Mouse (Mus musculus) limb, embryonic 13.5 days (tissue): ENCODE measurements around the gene Nptn. TPM values are rescaled to one million over a fixed set of nuclear protein-coding genes. Genes with fewer than 3 reads are reported as not detected.
"Not testable (repeated sequence)": the region's sequence is repeated elsewhere in the genome, so short reads cannot be mapped to it uniquely, and the experiment has no call there.

ENCODE experiments used
- ATAC-seq: fragments of 200-750 bp; cut with Nextera tagmentation; 2 replicates; pipeline ENCODE4 v1.8.0; 2017; ENCODE audit warnings: low read depth, moderate number of reproducible peaks, moderate TSS enrichment; ENCODE audit not compliant: low FRiP score
- H3K27ac ChIP-seq: fragments of 300-500 bp; sonication (generic); 2 replicates; pipeline ENCODE4 v1.5.1; 2015; ENCODE audit warnings: inconsistent platforms, mild to moderate bottlenecking, moderate library complexity
- H3K27me3 ChIP-seq: fragments of 300-500 bp; sonication (generic); 2 replicates; pipeline ENCODE4 v1.6.1; 2015; ENCODE audit warnings: mild to moderate bottlenecking, inconsistent platforms
- H3K36me3 ChIP-seq: fragments of 300-500 bp; sonication (generic); 2 replicates; pipeline ENCODE4 v1.6.1; 2015; ENCODE audit warnings: inconsistent platforms, mild to moderate bottlenecking, moderate library complexity
- H3K4me1 ChIP-seq: fragments of 300-500 bp; sonication (generic); 2 replicates; pipeline ENCODE4 v1.6.1; 2015; ENCODE audit warnings: inconsistent platforms
- H3K4me2 ChIP-seq: fragments of 300-500 bp; sonication (generic); replicated peaks from 2 replicates; pipeline ENCODE4 v1.6.1; 2015; ENCODE audit warnings: inconsistent platforms, mild to moderate bottlenecking, moderate library complexity
- H3K4me3 ChIP-seq: fragments of 300-500 bp; sonication (generic); 2 replicates; pipeline ENCODE4 v1.5.1; 2015; ENCODE audit warnings: moderate library complexity, mild to moderate bottlenecking, inconsistent platforms
- H3K9ac ChIP-seq: fragments of 300-500 bp; sonication (generic); 2 replicates; pipeline ENCODE4 v1.6.1; 2015; ENCODE audit warnings: mild to moderate bottlenecking, inconsistent platforms
- H3K9me3 ChIP-seq: fragments of 300-500 bp; sonication (generic); 2 replicates; pipeline ENCODE4 v1.6.1; 2016; ENCODE audit warnings: inconsistent platforms
- WGBS: fragments of 180-500 bp; shearing (Covaris S2); methylation state at CpG from one replicate; pipeline ENCODE4 v1.1.7; 2015; 5-methylcytosine and 5-hydroxymethylcytosine counted together
- polyA plus RNA-seq: library from polyadenylated mRNA; unstranded; fragments of >200 nt; fragmentation: Nextera tagmentation; extraction: Ambion mirVana; gene quantifications from 2 replicates; pipeline ENCODE4 v1.2.1, GENCODE M21; 2015

Nptn gene
- polyA plus RNA-seq, 1 experiment from 2014 or later = 101 TPM

DNA sequence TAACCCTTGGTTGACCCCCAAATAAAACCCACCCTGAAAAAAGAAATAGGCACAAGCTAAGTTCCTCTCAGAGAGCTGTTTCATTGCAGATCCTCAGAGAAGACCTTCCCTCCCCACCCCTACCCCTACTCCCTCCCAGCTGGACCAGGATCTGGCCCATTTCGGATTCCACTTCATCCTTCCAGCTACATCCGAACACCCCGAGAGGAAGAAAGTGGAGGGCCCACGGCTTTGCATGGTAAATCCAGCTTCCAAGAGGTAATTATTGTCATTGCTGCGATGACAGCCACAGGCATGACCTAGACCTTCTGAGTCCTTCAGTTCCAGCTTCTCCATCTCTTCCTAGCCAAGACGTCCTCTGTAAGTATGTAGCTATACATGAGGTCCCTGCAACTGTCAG is 31.1 kb upstream of the Nptn start:
- H3K9me3 ChIP-seq = no peaks in the 10 kb centered on the region
- no peak overlapping the region for H3K9ac ChIP-seq
- ATAC-seq = no peak
- peaks cover 61% of the 10 kb centered on the region for H3K4me1 ChIP-seq
- no peak overlapping the region for H3K4me3 ChIP-seq
- no peaks in the 10 kb centered on the region; the same call in none of the 2 replicates for H3K36me3 ChIP-seq
- no peaks in the 10 kb centered on the region for H3K27me3 ChIP-seq
- H3K4me2 ChIP-seq = no peak overlapping the region
- no peak overlapping the region for H3K27ac ChIP-seq
- 91% methylated on average over 6 of the region's 6 CpGs for WGBS

DNA sequence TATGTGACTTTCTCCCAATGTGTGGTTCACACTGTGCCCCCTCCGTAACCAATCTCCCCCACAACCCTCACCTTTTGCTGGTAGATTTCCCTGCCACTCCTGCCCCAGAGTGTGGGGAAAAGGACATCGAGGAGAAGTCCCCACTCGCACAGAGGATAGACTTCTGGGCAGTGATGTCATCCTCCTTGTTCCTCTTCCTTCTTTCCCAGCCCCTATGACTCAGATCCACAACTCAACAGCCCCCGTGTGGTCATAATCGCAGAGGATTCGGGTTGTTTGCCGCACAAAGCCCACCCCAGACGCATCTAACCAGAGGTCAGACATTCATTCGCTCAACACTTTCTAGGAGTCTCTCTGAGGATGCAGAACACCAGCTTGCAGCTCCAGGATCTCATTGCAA is 30.0 kb upstream of the Nptn start:
- Histone ChIP-seq H3K9me3 (no peaks in the 10 kb centered on the region), H3K36me3 (no peaks in the 10 kb centered on the region; the same call in none of the 2 replicates), H3K27me3 (no peaks in the 10 kb centered on the region), H3K27ac (no peak overlapping the region), H3K4me2 (no peak overlapping the region), H3K4me1 (peaks cover 66% of the 10 kb centered on the region), H3K4me3 (no peak overlapping the region), H3K9ac (no peak overlapping the region)
- 81% methylated on average over 9 of the region's 9 CpGs for WGBS
- ATAC-seq = no peak

DNA sequence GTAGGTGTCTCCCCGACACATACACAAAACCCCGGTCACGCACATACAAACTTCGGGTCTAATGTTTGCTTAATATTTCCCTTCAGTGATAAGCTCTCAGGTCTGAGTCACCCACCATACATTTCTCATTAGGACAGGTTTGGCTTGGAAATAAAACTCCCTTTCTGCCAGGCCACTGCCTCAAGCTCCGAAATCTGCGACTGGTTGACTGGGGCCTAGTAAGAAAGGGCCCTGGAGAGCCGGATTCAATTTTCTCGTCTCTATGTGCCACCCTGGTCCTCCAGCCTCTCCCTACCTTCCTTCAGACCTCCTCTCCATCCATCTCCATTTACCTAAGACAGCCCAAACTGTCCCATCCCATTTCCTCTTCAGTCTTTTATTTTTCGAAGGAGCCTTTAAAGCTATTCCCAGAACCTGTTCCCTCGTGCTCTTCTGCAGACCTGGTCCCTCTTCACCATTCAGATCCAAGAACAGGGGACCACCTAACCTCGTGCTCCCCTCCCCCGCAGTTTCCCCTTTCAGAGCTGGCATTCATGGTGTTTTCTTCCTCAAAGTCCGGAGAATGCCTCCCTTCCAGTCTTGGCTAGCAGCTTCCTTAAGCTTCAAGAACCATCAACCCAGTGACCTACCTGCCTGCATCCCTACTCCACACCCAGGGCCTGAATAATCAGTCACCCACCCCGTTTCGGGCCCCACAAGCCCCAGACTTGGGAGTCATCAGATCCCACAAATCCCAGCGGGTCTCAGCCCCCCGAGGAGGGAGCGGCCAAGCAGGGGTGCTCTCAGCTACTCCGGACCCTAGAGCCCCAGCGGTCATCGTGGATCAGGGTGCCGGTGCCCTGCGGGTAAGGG is 27.8 kb upstream of the Nptn start:
- Histone ChIP-seq H3K27ac (peak overlapping the region; percentile 97), H3K4me2 (peak overlapping the region; percentile 75), H3K4me1 (peaks cover 59% of the 10 kb centered on the region), H3K9me3 (no peaks in the 10 kb centered on the region), H3K4me3 (peak overlapping the region; percentile 91), H3K27me3 (no peaks in the 10 kb centered on the region), H3K9ac (peak overlapping the region; percentile 98), H3K36me3 (no peaks in the 10 kb centered on the region; the same call in none of the 2 replicates)
- ATAC-seq = peak; percentile 24; the same call in 1 of the 2 replicates
- 12% methylated on average over 23 of the region's 23 CpGs for WGBS

DNA sequence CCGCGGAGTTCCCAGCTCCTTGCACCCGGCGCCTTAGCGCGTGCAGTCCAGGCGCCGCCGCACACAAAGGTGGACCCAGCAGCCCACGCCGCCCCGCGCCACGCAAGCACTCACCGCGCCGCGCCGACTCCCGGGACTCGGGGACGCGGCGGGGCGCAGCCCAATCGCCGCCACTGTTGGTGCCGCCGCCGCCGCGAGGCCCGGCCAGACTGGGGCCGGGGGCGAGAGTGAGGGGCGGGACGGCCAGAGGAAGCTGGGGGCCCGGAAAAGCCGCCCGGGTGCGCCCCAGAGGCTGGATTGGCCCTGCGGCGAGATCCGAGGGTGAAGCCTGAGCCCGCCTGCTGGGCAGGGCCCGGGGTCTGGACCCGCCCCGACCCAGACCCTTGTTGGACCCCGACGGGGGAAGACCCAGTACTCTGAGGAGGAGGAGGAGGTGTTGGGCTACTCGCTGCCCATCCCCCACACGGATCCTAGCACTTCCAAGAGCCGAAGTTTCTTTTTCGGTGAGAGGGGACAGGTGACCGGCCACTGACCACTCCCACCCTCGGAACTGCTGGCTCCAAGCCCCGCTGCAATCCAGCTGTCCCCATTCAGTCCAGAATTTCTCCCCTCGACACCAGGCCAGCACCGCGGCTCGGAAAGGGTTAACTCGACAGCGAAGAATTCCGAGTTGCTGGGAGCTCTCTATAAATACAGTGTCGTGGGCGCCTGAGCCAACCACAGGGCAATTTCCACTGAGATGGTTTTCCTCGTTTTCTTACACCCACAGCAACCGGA is 26.9 kb upstream of the Nptn start, which contains the start of gene Cd276:
TSS of gene Cd276 (minus strand) at position 530 of the 777 bp plus-strand sequence.
- Histone ChIP-seq H3K4me3 (peak within 1 kb of the TSS; percentile 91), H3K9me3 (no peaks in the 10 kb centered on the region), H3K27ac (peak within 1 kb of the TSS; percentile 97), H3K4me1 (peaks cover 52% of the 10 kb centered on the region), H3K36me3 (no peaks in the 10 kb centered on the region; the same call in none of the 2 replicates), H3K27me3 (no peaks in the 10 kb centered on the region), H3K4me2 (peak within 1 kb of the TSS; percentile 75), H3K9ac (peak within 1 kb of the TSS; percentile 98)
- under 1% methylated on average over 67 of the region's 68 CpGs for WGBS
- ATAC-seq = peak; percentile 74

DNA sequence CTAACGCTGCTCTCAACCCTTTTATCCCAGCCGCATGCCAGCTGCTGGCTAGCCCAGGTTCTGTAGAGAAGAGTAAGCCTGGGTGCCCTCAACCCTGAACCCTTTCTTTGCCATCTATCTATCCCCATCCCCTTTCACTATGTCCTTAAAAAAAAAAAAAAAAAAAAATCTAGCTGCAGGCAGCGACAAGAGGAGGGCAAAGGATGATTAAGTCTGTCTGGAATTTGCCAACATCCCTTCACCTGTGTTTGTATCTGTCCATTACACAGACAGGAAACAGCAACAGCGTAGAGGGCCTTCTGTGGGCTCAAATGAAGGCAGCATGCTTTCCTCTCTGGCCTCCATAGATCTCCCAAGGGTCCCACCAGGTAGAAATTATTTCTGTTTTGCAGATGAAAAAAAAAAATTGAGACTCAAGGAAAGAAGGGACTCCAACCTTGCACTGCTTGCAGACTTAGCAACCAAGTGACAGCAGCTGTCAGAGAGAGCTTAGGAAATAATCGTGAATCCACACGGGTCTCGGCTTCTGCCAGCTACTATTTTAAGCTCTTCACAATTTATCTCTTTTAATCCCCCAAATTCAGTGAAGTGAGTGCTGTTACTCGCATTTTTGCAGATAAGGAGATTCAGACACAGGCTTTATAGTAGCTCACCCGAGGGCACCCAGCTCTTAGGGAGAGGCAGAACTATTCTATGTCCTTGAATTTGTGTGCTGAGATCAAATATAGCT is 26.2 kb upstream of the Nptn start:
- 22% methylated on average over 9 of the region's 9 CpGs for WGBS
- Histone ChIP-seq H3K9me3 (no peaks in the 10 kb centered on the region), H3K9ac (peak overlapping the region; percentile 98), H3K4me2 (peak overlapping the region; percentile 75), H3K4me1 (peaks cover 51% of the 10 kb centered on the region), H3K36me3 (no peaks in the 10 kb centered on the region; the same call in none of the 2 replicates), H3K4me3 (peak overlapping the region; percentile 91), H3K27me3 (no peaks in the 10 kb centered on the region), H3K27ac (peak overlapping the region; percentile 97)
- no peak; the same call in 1 of the 2 replicates for ATAC-seq

DNA sequence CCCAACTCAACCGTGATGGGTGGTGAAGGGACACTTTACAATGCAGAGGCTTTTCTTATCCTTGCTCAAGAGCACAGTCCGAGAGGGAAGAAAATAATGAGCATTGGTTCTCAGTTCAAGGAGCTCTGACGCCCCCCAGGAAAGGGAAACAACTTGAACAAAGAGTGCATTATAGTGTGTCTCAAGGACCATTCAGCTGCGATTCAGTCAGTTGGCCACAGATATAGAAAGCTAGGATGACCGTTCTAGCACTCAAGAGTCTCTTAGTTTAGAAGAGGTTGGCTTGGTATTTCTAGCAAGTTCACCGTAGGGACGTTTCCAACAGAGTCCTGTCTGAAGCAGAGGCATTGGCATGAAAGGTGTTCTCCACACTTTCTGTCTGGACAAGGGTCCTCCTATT is 25.4 kb upstream of the Nptn start:
- H3K9me3 ChIP-seq = no peaks in the 10 kb centered on the region
- H3K27me3 ChIP-seq = no peaks in the 10 kb centered on the region
- no peak overlapping the region for H3K27ac ChIP-seq
- H3K4me3 ChIP-seq = no peak overlapping the region
- WGBS = 66% methylated on average over 7 of the region's 7 CpGs
- H3K9ac ChIP-seq = no peak overlapping the region
- no peaks in the 10 kb centered on the region; the same call in none of the 2 replicates for H3K36me3 ChIP-seq
- H3K4me2 ChIP-seq = no peak overlapping the region
- no peak for ATAC-seq
- peaks cover 50% of the 10 kb centered on the region for H3K4me1 ChIP-seq

DNA sequence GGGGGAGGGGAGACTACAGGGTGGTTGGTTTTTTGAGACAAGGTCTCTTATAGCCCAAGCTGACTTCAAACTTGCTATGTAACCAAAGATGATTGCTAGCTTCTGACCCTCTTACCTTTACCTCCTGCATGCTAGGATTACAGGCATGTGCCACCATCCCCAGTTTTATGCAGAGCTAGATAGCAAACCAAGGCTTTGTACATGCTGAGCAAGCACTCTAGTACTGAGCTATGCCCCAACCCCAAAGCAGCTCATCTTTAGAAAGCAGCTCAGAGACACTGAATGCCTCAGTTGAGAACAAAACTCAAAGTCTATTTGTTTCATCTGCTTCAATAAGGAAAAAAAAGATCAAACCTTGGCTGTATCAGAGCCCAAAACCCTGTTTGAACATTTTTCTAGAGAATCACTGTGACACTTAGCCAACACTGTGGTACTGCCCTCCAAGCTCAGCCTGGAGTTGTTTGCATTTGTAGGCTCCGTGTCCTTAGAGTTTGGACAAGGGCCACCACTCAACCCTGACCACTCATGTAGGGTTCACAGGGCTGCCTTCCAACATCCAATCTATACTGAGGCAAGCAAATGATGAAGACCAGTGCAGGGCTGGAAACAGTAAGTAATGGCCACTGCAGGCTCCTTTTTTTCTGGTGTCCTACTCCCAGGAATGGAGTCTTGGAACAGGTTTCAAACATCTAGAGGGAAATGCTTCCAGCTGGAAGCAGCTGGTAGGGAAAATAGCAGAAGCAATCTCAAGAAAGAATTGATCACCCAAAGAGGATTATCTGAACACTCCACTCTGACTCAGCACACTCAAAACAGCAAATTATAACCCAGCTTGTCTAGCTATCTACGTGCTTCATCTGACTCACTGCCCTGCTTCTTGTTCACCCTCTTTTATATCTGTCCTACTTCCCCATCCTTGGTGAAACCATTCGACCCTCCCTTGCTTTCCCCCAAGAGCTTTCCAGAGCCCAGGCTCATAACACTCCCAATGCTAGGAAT is 24.3 kb upstream of the Nptn start:
- H3K4me3 ChIP-seq = no peak overlapping the region
- H3K4me2 ChIP-seq = no peak overlapping the region
- no peak for ATAC-seq
- no peak overlapping the region for H3K9ac ChIP-seq
- H3K4me1 ChIP-seq = peaks cover 39% of the 10 kb centered on the region
- H3K27me3 ChIP-seq = no peaks in the 10 kb centered on the region
- H3K27ac ChIP-seq = no peak overlapping the region
- WGBS = 78% methylated on average over 3 of the region's 3 CpGs
- no peaks in the 10 kb centered on the region for H3K36me3 ChIP-seq
- no peaks in the 10 kb centered on the region for H3K9me3 ChIP-seq

DNA sequence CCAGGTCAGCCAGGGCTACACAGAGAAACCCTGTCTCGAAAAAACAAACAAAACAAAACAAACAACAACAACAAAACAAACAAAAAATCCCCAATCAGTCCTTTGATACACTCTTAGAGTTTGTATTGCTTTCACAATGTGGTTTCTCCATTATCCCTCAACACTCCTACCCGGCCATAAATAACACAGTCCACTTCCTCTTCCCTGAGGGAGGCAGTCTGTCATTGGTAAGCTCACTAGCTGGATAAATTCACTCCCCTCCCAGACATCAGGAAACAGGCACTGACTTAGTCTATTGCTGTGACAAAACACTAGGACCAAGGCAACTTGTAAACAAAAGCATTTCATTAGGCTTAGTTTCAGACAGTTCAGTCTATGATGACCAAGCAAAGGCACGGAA is 21.8 kb upstream of the Nptn start:
- Histone ChIP-seq H3K9me3 (no peaks in the 10 kb centered on the region), H3K27me3 (no peaks in the 10 kb centered on the region), H3K4me1 (peaks cover 25% of the 10 kb centered on the region), H3K27ac (no peak overlapping the region), H3K9ac (no peak overlapping the region), H3K4me2 (no peak overlapping the region), H3K36me3 (no peaks in the 10 kb centered on the region), H3K4me3 (no peak overlapping the region)
- WGBS = 50% methylated on average over 3 of the region's 3 CpGs
- ATAC-seq = no peak

DNA sequence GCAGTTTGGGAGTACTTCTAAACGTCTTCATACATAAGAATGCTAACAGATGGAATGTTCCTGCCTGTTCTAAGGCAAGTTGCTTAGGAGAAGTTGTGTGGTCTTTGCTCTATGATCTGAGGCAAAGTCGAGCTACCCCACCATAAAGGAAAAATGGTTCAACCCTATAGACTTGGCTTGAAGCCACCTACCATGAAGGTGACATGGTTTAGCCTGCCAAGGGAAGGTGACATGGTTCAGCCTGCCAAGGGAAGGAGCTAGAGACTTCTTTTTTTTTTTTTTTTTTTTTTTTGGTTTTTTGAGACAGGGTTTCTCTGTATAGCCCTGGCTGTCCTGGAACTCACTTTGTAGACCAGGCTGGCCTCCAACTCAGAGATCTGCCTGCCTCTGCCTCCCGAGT is 16.1 kb upstream of the Nptn start:
- not testable (repeated sequence) for H3K9me3 ChIP-seq, H3K27me3 ChIP-seq, H3K36me3 ChIP-seq, H3K9ac ChIP-seq, H3K27ac ChIP-seq, H3K4me3 ChIP-seq, H3K4me2 ChIP-seq, H3K4me1 ChIP-seq, ATAC-seq
- 72% methylated on average over 3 of the region's 3 CpGs for WGBS

DNA sequence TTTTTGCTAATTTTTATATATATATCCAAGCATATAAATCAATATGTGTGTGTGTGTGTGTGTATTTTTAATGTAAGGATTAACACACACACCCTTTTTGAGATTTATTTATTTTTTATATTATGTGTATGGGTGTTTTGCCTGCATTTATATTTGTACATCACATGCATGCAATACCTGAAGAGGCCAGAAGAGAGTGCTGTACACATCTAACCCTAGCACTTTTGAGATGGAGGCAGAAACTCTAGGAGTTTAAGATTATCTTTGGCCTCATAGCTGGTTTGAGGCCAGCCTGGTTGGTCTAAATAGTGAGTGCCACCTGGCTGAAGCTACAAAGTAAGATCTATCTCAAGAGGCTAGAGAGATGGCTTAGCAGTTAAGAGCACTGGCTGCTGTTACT is 14.4 kb upstream of the Nptn start:
- Histone ChIP-seq H3K27ac (no peak overlapping the region), H3K9me3 (no peaks in the 10 kb centered on the region), H3K4me3 (no peak overlapping the region), H3K4me1 (no peaks in the 10 kb centered on the region), H3K36me3 (no peaks in the 10 kb centered on the region), H3K27me3 (no peaks in the 10 kb centered on the region), H3K9ac (no peak overlapping the region), H3K4me2 (no peak overlapping the region)
- ATAC-seq = no peak

DNA sequence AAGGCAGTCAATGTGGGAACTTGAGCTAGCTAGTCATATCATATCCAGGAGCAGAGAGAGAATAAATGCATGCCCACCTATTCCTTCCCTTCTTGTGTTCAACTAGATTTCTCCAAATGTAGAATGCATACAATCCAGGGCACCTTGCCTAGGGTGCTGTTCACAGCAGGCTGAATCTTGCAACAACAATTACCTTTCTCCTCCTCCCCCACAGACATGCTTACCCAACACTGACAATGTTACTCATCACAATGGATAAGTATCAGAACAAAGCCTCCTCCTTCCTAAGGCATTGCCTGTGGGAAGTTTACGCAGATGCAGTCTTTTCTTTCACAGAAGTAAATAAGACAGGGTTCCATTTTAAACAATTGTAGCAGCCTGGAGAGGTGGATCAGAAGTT is 11.0 kb upstream of the Nptn start:
- 86% methylated on average over 1 of the region's 1 CpGs for WGBS
- Histone ChIP-seq H3K9me3 (no peaks in the 10 kb centered on the region), H3K27ac (no peak overlapping the region)

More for the DNA sequence above, 11.0 kb upstream of the Nptn start:
- Histone ChIP-seq H3K4me1 (no peaks in the 10 kb centered on the region), H3K27me3 (no peaks in the 10 kb centered on the region), H3K4me2 (no peak overlapping the region), H3K4me3 (no peak overlapping the region), H3K36me3 (no peaks in the 10 kb centered on the region), H3K9ac (no peak overlapping the region)
- ATAC-seq = no peak
